Comparison of ENCODE assay signal across 15 mouse cellular contexts in genomic region chr3:63740073-63740472, GRCm38 (mm10).
DNase-seq lines count a peak whose midpoint lies in the region; ATAC-seq and TF ChIP-seq lines count a peak whose summit lies in the region.
"Had no signal": no experiment of that assay in that cellular context is flagged by ENCODE, and none has a peak within 500 bp of the region (broad histone marks: within the 10 kb centered on the region; RNA-seq: fewer than 3 reads in every experiment).

No protein-coding gene starts in this region.

- intact Hi-C loops in heart, postnatal 14 days (cut with DNase I): no loop called here

- no peak for DNase-seq in kidney, adult 9 months
- no peak for DNase-seq in forebrain, embryonic 11.5 days (ENCODE audit: low spot score)
- no peak for DNase-seq in thymus, adult 2 months
- no peak for DNase-seq in heart, postnatal 14 days
- DNase-seq: cerebellum, postnatal 36 days; kidney, postnatal 36 days; liver, embryonic 13.5 days; lung, postnatal 4 days; thymus, postnatal 36 days had no signal

- 29% methylated on average over 2 of the region's 2 CpGs for WGBS in kidney, embryonic 15.5 days
- WGBS in forebrain, embryonic 11.5 days: 41% methylated on average over 2 of the region's 2 CpGs
- 7% methylated on average over 2 of the region's 2 CpGs for WGBS in hindbrain, embryonic 15.5 days
- WGBS in neural tube, embryonic 12.5 days: 38% methylated on average over 2 of the region's 2 CpGs
- 85% methylated on average over 2 of the region's 2 CpGs for WGBS in thymus, adult 2 months

- no peak overlapping the region for H3K9ac ChIP-seq in kidney, embryonic 15.5 days
- no peak overlapping the region for H3K9ac ChIP-seq in forebrain, embryonic 11.5 days (ENCODE audit: low read length)
- H3K9ac ChIP-seq in hindbrain, embryonic 15.5 days: no peak overlapping the region
- H3K9ac ChIP-seq in neural tube, embryonic 12.5 days: no peak overlapping the region
- H3K9ac ChIP-seq: liver, embryonic 13.5 days had no signal

- no peak for TF ChIP-seq POLR2A in thymus, adult 2 months (IDR thresholded peaks at IDR 0.05; ENCODE audit: control insufficient read depth, extremely low read depth, insufficient read depth, low read length, poor library complexity)

- H3K36me3 ChIP-seq in kidney, embryonic 15.5 days: peaks cover 9% of the 10 kb centered on the region; the same call in 1 of the 2 replicates
- peaks cover 3% of the 10 kb centered on the region; the same call in 1 of the 2 replicates for H3K36me3 ChIP-seq in forebrain, embryonic 11.5 days (ENCODE audit: control insufficient read depth, insufficient read depth, low read length)
- no peaks in the 10 kb centered on the region for H3K36me3 ChIP-seq in hindbrain, embryonic 15.5 days
- H3K36me3 ChIP-seq in neural tube, embryonic 12.5 days: peaks cover 9% of the 10 kb centered on the region; the same call in 1 of the 2 replicates
- H3K36me3 ChIP-seq in thymus, adult 2 months (ENCODE audit: control insufficient read depth, insufficient read depth, low read length): no peaks in the 10 kb centered on the region
- H3K36me3 ChIP-seq: G1E; liver, embryonic 13.5 days had no signal

- no peak overlapping the region for H3K4me2 ChIP-seq in kidney, embryonic 15.5 days
- no peak overlapping the region for H3K4me2 ChIP-seq in forebrain, embryonic 11.5 days (ENCODE audit: low read depth, low read length, severe bottlenecking)
- no peak overlapping the region for H3K4me2 ChIP-seq in hindbrain, embryonic 15.5 days
- no peak overlapping the region for H3K4me2 ChIP-seq in neural tube, embryonic 12.5 days (replicated peaks)
- H3K4me2 ChIP-seq: liver, embryonic 13.5 days had no signal

- H3K9me3 ChIP-seq in kidney, embryonic 15.5 days (replicated peaks): no peaks in the 10 kb centered on the region
- H3K9me3 ChIP-seq in forebrain, embryonic 11.5 days (ENCODE audit: control insufficient read depth, low read length): no peaks in the 10 kb centered on the region
- no peaks in the 10 kb centered on the region for H3K9me3 ChIP-seq in hindbrain, embryonic 15.5 days
- H3K9me3 ChIP-seq in neural tube, embryonic 12.5 days: no peaks in the 10 kb centered on the region
- H3K9me3 ChIP-seq: G1E; liver, embryonic 13.5 days had no signal

- H3K4me3 ChIP-seq in kidney, embryonic 15.5 days (replicated peaks): no peak overlapping the region
- H3K4me3 ChIP-seq in forebrain, embryonic 11.5 days (ENCODE audit: low read depth, low read length): no peak overlapping the region
- no peak overlapping the region for H3K4me3 ChIP-seq in hindbrain, embryonic 15.5 days
- H3K4me3 ChIP-seq in neural tube, embryonic 12.5 days: no peak overlapping the region
- H3K4me3 ChIP-seq in thymus, adult 2 months (ENCODE audit: control insufficient read depth, insufficient read depth, low read length): no peak overlapping the region
- H3K4me3 ChIP-seq: liver, embryonic 13.5 days had no signal

- no peak overlapping the region for H3K27ac ChIP-seq in kidney, embryonic 15.5 days
- H3K27ac ChIP-seq in forebrain, embryonic 11.5 days (ENCODE audit: low read depth, low read length): peak overlapping the region; percentile 19; the same call in 1 of the 2 replicates
- peak overlapping the region; percentile 65 for H3K27ac ChIP-seq in hindbrain, embryonic 15.5 days (replicated peaks)
- no peak overlapping the region for H3K27ac ChIP-seq in neural tube, embryonic 12.5 days
- no peak overlapping the region for H3K27ac ChIP-seq in thymus, adult 2 months (ENCODE audit: control insufficient read depth, insufficient read depth, low read length)
- H3K27ac ChIP-seq: liver, embryonic 13.5 days had no signal

- H3K4me1 ChIP-seq in kidney, embryonic 15.5 days: peaks cover 12% of the 10 kb centered on the region
- 0 out of 2 replicates have a peak, but pooled peaks cover 2% of the 10 kb centered on the region for H3K4me1 ChIP-seq in forebrain, embryonic 11.5 days (replicated peaks; ENCODE audit: control insufficient read depth, insufficient read depth, low read length)
- peaks cover 14% of the 10 kb centered on the region for H3K4me1 ChIP-seq in hindbrain, embryonic 15.5 days (replicated peaks)
- 0 out of 2 replicates have a peak, but pooled peaks cover 6% of the 10 kb centered on the region for H3K4me1 ChIP-seq in neural tube, embryonic 12.5 days
- no peaks in the 10 kb centered on the region for H3K4me1 ChIP-seq in thymus, adult 2 months (replicated peaks; ENCODE audit: control insufficient read depth, insufficient read depth, low read length)
- H3K4me1 ChIP-seq: liver, embryonic 13.5 days had no signal

- ATAC-seq in kidney, embryonic 15.5 days (replicated peaks; ENCODE audit: low FRiP score): peak; percentile 79
- ATAC-seq in forebrain, embryonic 11.5 days (replicated peaks; ENCODE audit: low FRiP score): peak; percentile 56; the same call in 1 of the 2 replicates
- no peak for ATAC-seq in hindbrain, embryonic 15.5 days (ENCODE audit: low FRiP score, low read depth)
- 0 out of 2 replicates have a peak, but pooled peaks have one; percentile 17 for ATAC-seq in neural tube, embryonic 12.5 days (ENCODE audit: low FRiP score, low read depth)
- ATAC-seq in erythroid progenitor cell, adult 5-6 weeks (replicated peaks; ENCODE audit: low FRiP score, poor library complexity, severe bottlenecking): no peak
- ATAC-seq: activated CD4-positive, CD25-positive, alpha-beta regulatory T cell, adult 4 months had no signal

- no peaks in the 10 kb centered on the region for H3K27me3 ChIP-seq in kidney, embryonic 15.5 days
- H3K27me3 ChIP-seq in forebrain, embryonic 11.5 days (ENCODE audit: control insufficient read depth, insufficient read depth, low read length): no peaks in the 10 kb centered on the region
- no peaks in the 10 kb centered on the region for H3K27me3 ChIP-seq in hindbrain, embryonic 15.5 days
- H3K27me3 ChIP-seq in neural tube, embryonic 12.5 days (replicated peaks): no peaks in the 10 kb centered on the region
- H3K27me3 ChIP-seq in thymus, adult 2 months (ENCODE audit: control insufficient read depth, insufficient read depth, low read length): no peaks in the 10 kb centered on the region
- H3K27me3 ChIP-seq: liver, embryonic 13.5 days had no signal

- no peak for TF ChIP-seq CTCF in thymus, adult 2 months (IDR thresholded peaks at IDR 0.05; ENCODE audit: borderline replicate concordance, control insufficient read depth, extremely low read depth, insufficient read depth, low read length, poor library complexity)

Comparison
In these comparisons a context has a peak if more than half of its experiments do, and no peak if none do; other contexts are left out.
1. ATAC-seq: peak in kidney, embryonic 15.5 days (single experiment), forebrain, embryonic 11.5 days (single experiment) and neural tube, embryonic 12.5 days (single experiment); none in hindbrain, embryonic 15.5 days (single experiment) and erythroid progenitor cell, adult 5-6 weeks (single experiment).
2. H3K27ac ChIP-seq: peak in forebrain, embryonic 11.5 days (single experiment) and hindbrain, embryonic 15.5 days (single experiment); none in kidney, embryonic 15.5 days (single experiment), neural tube, embryonic 12.5 days (single experiment) and thymus, adult 2 months (single experiment).